Mouse (Mus musculus) spleen, adult 2 months (tissue): ENCODE results near the gene Ccdc142. TPM values are rescaled to one million over a fixed set of nuclear protein-coding genes. Genes with fewer than 3 reads are reported as not detected.
A peak's percentile ranks its signal among the peaks of the same experiment; 100 is the strongest.

Experiments used
- DNase-seq, 2 experiments: peaks; one replicate each; pipeline versions ENCODE4 v3.0.0 to v3.0.0-alpha.2; 2012 to 2021; ENCODE audit warnings: low spot score in 2 of 2, low read depth in 1 of 2
- H3K27ac ChIP-seq: fragments of 200-500 bp; 2 replicates; pipeline ENCODE4 v1.5.1; 2012; ENCODE audit warnings: low read length, inconsistent platforms; ENCODE audit not compliant: insufficient read depth
- H3K27me3 ChIP-seq: fragments of 200-500 bp; 2 replicates; pipeline ENCODE4 v1.6.1; 2012; ENCODE audit warnings: mild to moderate bottlenecking, moderate library complexity, low read length, inconsistent platforms; ENCODE audit not compliant: control insufficient read depth, insufficient read depth
- H3K36me3 ChIP-seq: fragments of 200-500 bp; 2 replicates; pipeline ENCODE4 v1.6.1; 2012; ENCODE audit warnings: mild to moderate bottlenecking, low read length, inconsistent platforms; ENCODE audit not compliant: control insufficient read depth, insufficient read depth
- H3K4me1 ChIP-seq: fragments of 200-500 bp; 2 replicates; pipeline ENCODE4 v1.6.1; 2011; ENCODE audit warnings: inconsistent platforms; ENCODE audit not compliant: control insufficient read depth, insufficient read depth, insufficient read length
- H3K4me3 ChIP-seq: fragments of 200-500 bp; 2 replicates; pipeline ENCODE4 v1.5.1; 2011; ENCODE audit warnings: mild to moderate bottlenecking, inconsistent platforms; ENCODE audit not compliant: insufficient read depth, insufficient read length; ENCODE audit errors: extremely low read depth
- CTCF ChIP-seq: fragments of 200-500 bp; IDR thresholded peaks from 2 replicates; pipeline ENCODE4 v1.5.1; 2011; ENCODE audit warnings: mild to moderate bottlenecking, inconsistent platforms; ENCODE audit not compliant: insufficient read depth, insufficient read length, insufficient replicate concordance; ENCODE audit errors: extremely low read depth
- POLR2A ChIP-seq: fragments of 200-500 bp; IDR thresholded peaks from 2 replicates; pipeline ENCODE4 v1.6.1; 2011; ENCODE audit warnings: low read depth, low read length, inconsistent platforms
- WGBS: fragments of 180-500 bp; shearing (Covaris S2); methylation state at CpG from one replicate; pipeline ENCODE4 v1.1.7; 2018; 5-methylcytosine and 5-hydroxymethylcytosine counted together
- polyA plus RNA-seq: library from polyadenylated mRNA; depleted of rRNA; stranded (reverse); fragments of >200 nt; gene quantifications from 2 replicates; pipeline ENCODE4 v1.2.3, GENCODE M21; 2012

Ccdc142 gene
- polyA plus RNA-seq, 1 experiment = 12.3 TPM

- no peaks in the 10 kb centered on the region for H3K27me3 ChIP-seq
- 92% methylated on average over 5 of the region's 5 CpGs for WGBS
- H3K36me3 ChIP-seq = no peaks in the 10 kb centered on the region; the same call in 1 of the 2 replicates
- H3K27ac ChIP-seq = no peak overlapping the region
- TF ChIP-seq POLR2A (no peak), CTCF (no peak)
- no peak overlapping the region for H3K4me3 ChIP-seq
- H3K4me1 ChIP-seq = peaks cover 26% of the 10 kb centered on the region
- DNase-seq = no peak
Measured at GRCm38 (mm10) chr6:83122961-83123360, 21.6 kb downstream of the Ccdc142 start.

GRCm38 (mm10) chr6:83124851-83125312 lies 23.5 kb downstream of the Ccdc142 start:
- no peaks in the 10 kb centered on the region for H3K27me3 ChIP-seq
- no peaks in the 10 kb centered on the region for H3K36me3 ChIP-seq
- TF ChIP-seq POLR2A (peak; percentile 26; the same call in 1 of the 2 replicates), CTCF (no peak)
- H3K4me3 ChIP-seq = peak overlapping the region; percentile 88
- H3K27ac ChIP-seq = peak overlapping the region; percentile 69
- under 1% methylated on average over 30 of the region's 30 CpGs for WGBS
- DNase-seq = peak; percentile 85 to 94
- peaks cover 20% of the 10 kb centered on the region for H3K4me1 ChIP-seq

- no peaks in the 10 kb centered on the region for H3K27me3 ChIP-seq
- TF ChIP-seq CTCF (no peak), POLR2A (no peak)
- H3K4me3 ChIP-seq = peak within 1 kb of the TSS; percentile 88
- DNase-seq = no peak
- H3K4me1 ChIP-seq = peaks cover 17% of the 10 kb centered on the region
- no peaks in the 10 kb centered on the region for H3K36me3 ChIP-seq
- 36% methylated on average over 5 of the region's 5 CpGs for WGBS
- peak within 1 kb of the TSS; percentile 69 for H3K27ac ChIP-seq
Measured at GRCm38 (mm10) chr6:83125331-83125730, 23.9 kb downstream of the Ccdc142 start, which contains the start of gene Ino80b. Ino80b (minus strand) TSS chr6:83125431.

- no peaks in the 10 kb centered on the region for H3K36me3 ChIP-seq
- 95% methylated on average over 5 of the region's 5 CpGs for WGBS
- H3K27me3 ChIP-seq = 0 out of 2 replicates have a peak, but pooled peaks cover 1% of the 10 kb centered on the region
- TF ChIP-seq POLR2A (no peak), CTCF (no peak)
- DNase-seq = no peak
- H3K4me3 ChIP-seq = no peak overlapping the region
- no peak overlapping the region for H3K27ac ChIP-seq
- H3K4me1 ChIP-seq = peaks cover 9% of the 10 kb centered on the region; the same call in 1 of the 2 replicates
Measured at GRCm38 (mm10) chr6:83127419-83127818, 26.0 kb downstream of the Ccdc142 start.

- Histone ChIP-seq H3K27me3 (peaks cover 6% of the 10 kb centered on the region; the same call in 1 of the 2 replicates), H3K4me3 (no peak overlapping the region), H3K4me1 (no peaks in the 10 kb centered on the region), H3K27ac (no peak overlapping the region), H3K36me3 (no peaks in the 10 kb centered on the region)
- TF ChIP-seq CTCF = no peak
- no peak for DNase-seq
- 58% methylated on average over 6 of the region's 6 CpGs for WGBS
Measured at GRCm38 (mm10) chr6:83131469-83132034, 30.2 kb downstream of the Ccdc142 start.

- Histone ChIP-seq H3K4me1 (no peaks in the 10 kb centered on the region; the same call in 1 of the 2 replicates), H3K27ac (no peak overlapping the region)
- no peak for DNase-seq
Measured at GRCm38 (mm10) chr6:83132176-83132919, 30.9 kb downstream of the Ccdc142 start.

More at GRCm38 (mm10) chr6:83132176-83132919, 30.9 kb downstream of the Ccdc142 start:
- Histone ChIP-seq H3K36me3 (no peaks in the 10 kb centered on the region), H3K27me3 (peaks cover 10% of the 10 kb centered on the region), H3K4me3 (no peak overlapping the region)
- WGBS = 82% methylated on average over 9 of the region's 9 CpGs
- TF ChIP-seq CTCF = no peak
- TF ChIP-seq POLR2A = no peak
